Mouse (Mus musculus): Measurements from ENCODE around the gene Pmfbp1. TPM values are rescaled to one million over a fixed set of nuclear protein-coding genes. Genes with fewer than 3 reads are reported as not detected.

Pmfbp1 gene
- polyA plus RNA-seq, 1 experiment = not detected

- Histone ChIP-seq H3K4me1 (ENCODE audit: control insufficient read depth, insufficient read depth, insufficient read length) (no peaks in the 10 kb centered on the region), H3K4me3 (ENCODE audit: extremely low read depth, insufficient read depth, insufficient read length) (no peak overlapping the region), H3K36me3 (ENCODE audit: control insufficient read depth, insufficient read depth, low read length) (no peaks in the 10 kb centered on the region), H3K27me3 (ENCODE audit: control insufficient read depth, insufficient read depth, low read length) (no peaks in the 10 kb centered on the region), H3K27ac (ENCODE audit: insufficient read depth, low read length) (no peak overlapping the region)
- WGBS = 88% methylated on average over 8 of the region's 8 CpGs
- no peak for DNase-seq (ENCODE audit: low read depth in 1 of 2, low spot score in 2 of 2)
- TF ChIP-seq POLR2A (IDR thresholded peaks at IDR 0.05; ENCODE audit: low read depth, low read length) = no peak
- TF ChIP-seq CTCF (IDR thresholded peaks at IDR 0.05; ENCODE audit: extremely low read depth, insufficient read depth, insufficient read length, insufficient replicate concordance) = no peak
Measured at GRCm38 (mm10) chr8:109472400-109472799, 21.4 kb upstream of the Pmfbp1 start.

GRCm38 (mm10) chr8:109474442-109475121 lies 19.2 kb upstream of the Pmfbp1 start:
- DNase-seq (ENCODE audit: low read depth in 1 of 2, low spot score in 2 of 2) = no peak
- H3K27me3 ChIP-seq (ENCODE audit: control insufficient read depth, insufficient read depth, low read length) = no peaks in the 10 kb centered on the region
- WGBS = 78% methylated on average over 14 of the region's 14 CpGs
- no peak overlapping the region for H3K27ac ChIP-seq (ENCODE audit: insufficient read depth, low read length)
- H3K4me1 ChIP-seq (ENCODE audit: control insufficient read depth, insufficient read depth, insufficient read length) = no peaks in the 10 kb centered on the region
- no peaks in the 10 kb centered on the region for H3K36me3 ChIP-seq (ENCODE audit: control insufficient read depth, insufficient read depth, low read length)
- H3K4me3 ChIP-seq (ENCODE audit: extremely low read depth, insufficient read depth, insufficient read length) = no peak overlapping the region
- TF ChIP-seq POLR2A (IDR thresholded peaks at IDR 0.05; ENCODE audit: low read depth, low read length) (no peak), CTCF (IDR thresholded peaks at IDR 0.05; ENCODE audit: extremely low read depth, insufficient read depth, insufficient read length, insufficient replicate concordance) (no peak)

GRCm38 (mm10) chr8:109475436-109475835 lies 18.4 kb upstream of the Pmfbp1 start:
- 64% methylated on average over 4 of the region's 4 CpGs for WGBS
- Histone ChIP-seq H3K27me3 (ENCODE audit: control insufficient read depth, insufficient read depth, low read length) (no peaks in the 10 kb centered on the region), H3K4me3 (ENCODE audit: extremely low read depth, insufficient read depth, insufficient read length) (no peak overlapping the region), H3K36me3 (ENCODE audit: control insufficient read depth, insufficient read depth, low read length) (no peaks in the 10 kb centered on the region), H3K4me1 (ENCODE audit: control insufficient read depth, insufficient read depth, insufficient read length) (no peaks in the 10 kb centered on the region), H3K27ac (ENCODE audit: insufficient read depth, low read length) (no peak overlapping the region)
- no peak for DNase-seq (ENCODE audit: low read depth in 1 of 2, low spot score in 2 of 2)
- TF ChIP-seq POLR2A (IDR thresholded peaks at IDR 0.05; ENCODE audit: low read depth, low read length) (no peak), CTCF (IDR thresholded peaks at IDR 0.05; ENCODE audit: extremely low read depth, insufficient read depth, insufficient read length, insufficient replicate concordance) (no peak)

GRCm38 (mm10) chr8:109478586-109478985 lies 15.2 kb upstream of the Pmfbp1 start:
- Histone ChIP-seq H3K36me3 (ENCODE audit: control insufficient read depth, insufficient read depth, low read length) (no peaks in the 10 kb centered on the region), H3K27ac (ENCODE audit: insufficient read depth, low read length) (no peak overlapping the region), H3K4me3 (ENCODE audit: extremely low read depth, insufficient read depth, insufficient read length) (no peak overlapping the region), H3K4me1 (ENCODE audit: control insufficient read depth, insufficient read depth, insufficient read length) (no peaks in the 10 kb centered on the region), H3K27me3 (ENCODE audit: control insufficient read depth, insufficient read depth, low read length) (no peaks in the 10 kb centered on the region)
- TF ChIP-seq CTCF (IDR thresholded peaks at IDR 0.05; ENCODE audit: extremely low read depth, insufficient read depth, insufficient read length, insufficient replicate concordance) (no peak), POLR2A (IDR thresholded peaks at IDR 0.05; ENCODE audit: low read depth, low read length) (no peak)
- DNase-seq (ENCODE audit: low read depth in 1 of 2, low spot score in 2 of 2) = no peak
- 77% methylated on average over 6 of the region's 6 CpGs for WGBS

GRCm38 (mm10) chr8:109484741-109485140 lies 9.1 kb upstream of the Pmfbp1 start:
- Histone ChIP-seq H3K4me1 (ENCODE audit: control insufficient read depth, insufficient read depth, insufficient read length) (no peaks in the 10 kb centered on the region), H3K27ac (ENCODE audit: insufficient read depth, low read length) (no peak overlapping the region), H3K4me3 (ENCODE audit: extremely low read depth, insufficient read depth, insufficient read length) (no peak overlapping the region), H3K27me3 (ENCODE audit: control insufficient read depth, insufficient read depth, low read length) (no peaks in the 10 kb centered on the region), H3K36me3 (ENCODE audit: control insufficient read depth, insufficient read depth, low read length) (no peaks in the 10 kb centered on the region)
- WGBS = 83% methylated on average over 11 of the region's 11 CpGs
- DNase-seq (ENCODE audit: low read depth in 1 of 2, low spot score in 2 of 2) = no peak
- TF ChIP-seq POLR2A (IDR thresholded peaks at IDR 0.05; ENCODE audit: low read depth, low read length) (no peak), CTCF (IDR thresholded peaks at IDR 0.05; ENCODE audit: extremely low read depth, insufficient read depth, insufficient read length, insufficient replicate concordance) (no peak)

GRCm38 (mm10) chr8:109485530-109485929 lies 8.3 kb upstream of the Pmfbp1 start:
- no peak for TF ChIP-seq CTCF (IDR thresholded peaks at IDR 0.05; ENCODE audit: extremely low read depth, insufficient read depth, insufficient read length, insufficient replicate concordance)
- TF ChIP-seq POLR2A (IDR thresholded peaks at IDR 0.05; ENCODE audit: low read depth, low read length) = no peak
- Histone ChIP-seq H3K36me3 (ENCODE audit: control insufficient read depth, insufficient read depth, low read length) (no peaks in the 10 kb centered on the region), H3K27ac (ENCODE audit: insufficient read depth, low read length) (no peak overlapping the region), H3K4me3 (ENCODE audit: extremely low read depth, insufficient read depth, insufficient read length) (no peak overlapping the region), H3K27me3 (ENCODE audit: control insufficient read depth, insufficient read depth, low read length) (no peaks in the 10 kb centered on the region), H3K4me1 (ENCODE audit: control insufficient read depth, insufficient read depth, insufficient read length) (no peaks in the 10 kb centered on the region)
- WGBS = 38% methylated on average over 6 of the region's 6 CpGs
- no peak for DNase-seq (ENCODE audit: low read depth in 1 of 2, low spot score in 2 of 2)

- Histone ChIP-seq H3K4me1 (ENCODE audit: control insufficient read depth, insufficient read depth, insufficient read length) (no peaks in the 10 kb centered on the region), H3K36me3 (ENCODE audit: control insufficient read depth, insufficient read depth, low read length) (no peaks in the 10 kb centered on the region), H3K27ac (ENCODE audit: insufficient read depth, low read length) (no peak overlapping the region), H3K4me3 (ENCODE audit: extremely low read depth, insufficient read depth, insufficient read length) (no peak overlapping the region), H3K27me3 (ENCODE audit: control insufficient read depth, insufficient read depth, low read length) (no peaks in the 10 kb centered on the region)
- DNase-seq (ENCODE audit: low read depth in 1 of 2, low spot score in 2 of 2) = no peak
- TF ChIP-seq CTCF (IDR thresholded peaks at IDR 0.05; ENCODE audit: extremely low read depth, insufficient read depth, insufficient read length, insufficient replicate concordance) = no peak
- no peak for TF ChIP-seq POLR2A (IDR thresholded peaks at IDR 0.05; ENCODE audit: low read depth, low read length)
- 90% methylated on average over 6 of the region's 6 CpGs for WGBS
Measured at GRCm38 (mm10) chr8:109492785-109493184, 1.0 kb upstream of the Pmfbp1 start.
